Mouse (Mus musculus): ENCODE results near the gene Hist1h2bn. TPM values are rescaled to one million over a fixed set of nuclear protein-coding genes. Genes with fewer than 3 reads are reported as not detected.

The Hist1h2bn gene
- 2.5 TPM for polyA plus RNA-seq (2017; shearing (Covaris generic))

DNA sequence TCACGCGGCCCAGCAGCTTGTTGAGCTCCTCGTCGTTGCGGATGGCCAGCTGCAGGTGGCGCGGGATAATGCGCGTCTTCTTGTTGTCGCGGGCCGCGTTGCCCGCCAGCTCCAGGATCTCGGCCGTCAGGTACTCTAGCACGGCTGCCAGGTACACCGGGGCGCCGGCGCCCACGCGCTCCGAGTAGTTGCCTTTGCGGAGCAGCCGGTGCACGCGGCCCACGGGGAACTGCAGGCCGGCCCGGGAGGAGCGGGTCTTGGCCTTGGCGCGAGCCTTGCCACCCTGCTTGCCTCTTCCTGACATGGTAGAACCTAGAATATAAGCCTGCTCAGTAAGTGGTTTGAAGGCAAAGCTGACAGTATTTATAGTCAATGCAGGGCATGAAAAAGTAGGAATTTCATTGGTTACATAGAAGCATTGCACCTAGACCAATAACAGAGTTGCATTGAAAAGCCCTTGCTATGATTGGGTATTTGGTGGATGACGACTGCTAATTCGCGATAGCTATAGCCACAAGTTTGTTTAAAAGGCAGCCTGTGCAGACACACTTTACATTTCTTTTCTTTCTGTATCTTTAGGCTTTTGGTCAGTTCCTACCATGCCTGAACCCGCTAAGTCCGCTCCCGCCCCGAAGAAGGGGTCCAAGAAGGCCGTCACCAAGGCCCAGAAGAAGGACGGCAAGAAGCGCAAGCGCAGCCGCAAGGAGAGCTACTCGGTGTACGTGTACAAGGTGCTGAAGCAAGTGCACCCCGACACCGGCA, at the start of gene Hist1h2bn, which contains the start of gene Hist1h2ak:
Gene Hist1h2bn (plus strand): TSS at position 600 of the 762 bp plus-strand sequence.
Gene Hist1h2ak (minus strand): TSS at position 304 of the 762 bp plus-strand sequence.

DNA sequence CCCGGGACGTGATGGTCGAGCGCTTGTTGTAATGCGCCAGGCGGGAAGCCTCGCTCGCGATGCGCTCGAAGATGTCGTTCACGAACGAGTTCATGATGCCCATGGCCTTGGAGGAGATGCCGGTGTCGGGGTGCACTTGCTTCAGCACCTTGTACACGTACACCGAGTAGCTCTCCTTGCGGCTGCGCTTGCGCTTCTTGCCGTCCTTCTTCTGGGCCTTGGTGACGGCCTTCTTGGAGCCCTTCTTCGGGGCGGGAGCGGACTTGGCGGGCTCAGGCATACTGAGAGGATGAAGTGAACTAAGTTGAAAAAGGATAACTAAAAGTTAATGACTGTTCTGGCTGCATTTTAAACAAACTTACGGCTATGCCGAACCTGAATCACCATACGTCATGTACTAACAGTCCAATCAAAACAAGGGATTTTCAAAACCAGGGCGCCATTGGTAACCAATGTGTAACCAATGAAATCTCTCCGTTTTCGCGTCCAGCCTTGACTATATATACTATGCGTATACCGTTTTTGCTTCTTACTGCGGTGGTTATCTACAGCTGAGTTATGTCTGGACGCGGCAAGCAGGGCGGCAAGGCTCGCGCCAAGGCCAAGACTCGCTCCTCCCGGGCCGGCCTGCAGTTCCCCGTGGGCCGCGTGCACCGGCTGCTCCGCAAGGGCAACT, 37.9 kb upstream of the Hist1h2bn start, which contains the start of the genes Hist1h2bl and Hist1h2ai:
Gene Hist1h2bl (minus strand): TSS at position 280 of the 676 bp plus-strand sequence.
Gene Hist1h2ai (plus strand): TSS at position 559 of the 676 bp plus-strand sequence.

DNA sequence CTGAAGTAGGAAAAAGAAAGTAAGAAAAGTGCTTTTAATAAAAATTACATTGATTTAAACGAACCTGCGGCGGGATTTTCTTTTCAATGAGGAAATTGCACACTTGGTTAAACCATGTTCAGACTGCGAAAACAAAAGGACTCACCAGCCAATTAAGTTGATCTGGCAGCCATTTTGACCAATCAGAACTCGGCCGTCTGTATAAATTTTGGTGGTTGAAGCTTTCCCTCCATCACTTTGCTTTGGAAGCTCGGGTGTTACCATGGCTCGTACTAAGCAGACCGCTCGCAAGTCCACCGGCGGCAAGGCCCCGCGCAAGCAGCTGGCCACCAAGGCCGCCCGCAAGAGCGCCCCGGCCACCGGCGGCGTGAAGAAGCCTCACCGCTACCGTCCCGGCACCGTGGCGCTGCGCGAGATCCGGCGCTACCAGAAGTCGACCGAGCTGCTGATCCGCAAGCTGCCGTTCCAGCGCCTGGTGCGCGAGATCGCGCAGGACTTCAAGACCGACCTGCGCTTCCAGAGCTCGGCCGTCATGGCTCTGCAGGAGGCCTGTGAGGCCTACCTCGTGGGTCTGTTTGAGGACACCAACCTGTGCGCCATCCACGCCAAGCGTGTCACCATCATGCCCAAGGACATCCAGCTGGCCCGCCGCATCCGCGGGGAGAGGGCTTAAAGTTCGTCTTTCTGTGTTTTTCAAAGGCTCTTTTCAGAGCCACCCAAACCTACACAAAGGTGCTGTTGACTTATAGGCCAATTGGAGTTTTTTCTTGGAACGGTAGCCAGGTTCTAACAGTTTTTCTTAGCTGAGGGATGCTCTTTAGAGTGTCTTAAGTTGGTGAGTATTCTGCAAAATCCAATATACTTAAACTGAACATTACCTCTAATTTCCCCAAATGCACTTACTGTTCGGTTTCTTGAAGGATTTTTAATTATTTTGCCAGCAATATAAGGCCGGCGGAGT, 36.2 kb upstream of the Hist1h2bn start, which contains the start of gene Hist1h3h:
Gene Hist1h3h (plus strand): TSS at position 263 of the 961 bp plus-strand sequence.

DNA sequence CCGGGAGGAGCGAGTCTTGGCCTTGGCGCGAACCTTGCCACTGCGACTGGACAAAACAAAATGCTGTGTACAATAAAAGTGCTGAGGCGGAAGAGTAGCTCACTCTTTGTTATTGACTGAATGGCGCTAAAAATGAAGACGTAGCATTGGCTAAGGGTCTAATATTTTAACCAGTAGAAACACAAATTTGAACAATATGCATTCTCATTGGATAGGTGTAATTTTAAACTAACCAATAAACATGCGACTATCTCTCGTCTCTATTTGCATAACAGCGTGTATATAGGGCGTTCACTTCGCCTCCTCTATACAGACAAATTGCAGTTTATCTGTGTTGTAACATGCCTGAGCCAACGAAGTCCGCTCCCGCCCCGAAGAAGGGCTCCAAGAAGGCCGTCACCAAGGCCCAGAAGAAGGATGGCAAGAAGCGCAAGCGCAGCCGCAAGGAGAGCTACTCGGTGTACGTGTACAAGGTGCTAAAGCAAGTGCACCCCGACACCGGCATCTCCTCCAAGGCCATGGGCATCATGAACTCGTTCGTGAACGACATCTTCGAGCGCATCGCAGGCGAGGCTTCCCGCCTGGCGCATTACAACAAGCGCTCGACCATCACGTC, 32.1 kb upstream of the Hist1h2bn start, which contains the start of gene Hist1h2bm:
Gene Hist1h2bm (plus strand): TSS at position 288 of the 616 bp plus-strand sequence.

DNA sequence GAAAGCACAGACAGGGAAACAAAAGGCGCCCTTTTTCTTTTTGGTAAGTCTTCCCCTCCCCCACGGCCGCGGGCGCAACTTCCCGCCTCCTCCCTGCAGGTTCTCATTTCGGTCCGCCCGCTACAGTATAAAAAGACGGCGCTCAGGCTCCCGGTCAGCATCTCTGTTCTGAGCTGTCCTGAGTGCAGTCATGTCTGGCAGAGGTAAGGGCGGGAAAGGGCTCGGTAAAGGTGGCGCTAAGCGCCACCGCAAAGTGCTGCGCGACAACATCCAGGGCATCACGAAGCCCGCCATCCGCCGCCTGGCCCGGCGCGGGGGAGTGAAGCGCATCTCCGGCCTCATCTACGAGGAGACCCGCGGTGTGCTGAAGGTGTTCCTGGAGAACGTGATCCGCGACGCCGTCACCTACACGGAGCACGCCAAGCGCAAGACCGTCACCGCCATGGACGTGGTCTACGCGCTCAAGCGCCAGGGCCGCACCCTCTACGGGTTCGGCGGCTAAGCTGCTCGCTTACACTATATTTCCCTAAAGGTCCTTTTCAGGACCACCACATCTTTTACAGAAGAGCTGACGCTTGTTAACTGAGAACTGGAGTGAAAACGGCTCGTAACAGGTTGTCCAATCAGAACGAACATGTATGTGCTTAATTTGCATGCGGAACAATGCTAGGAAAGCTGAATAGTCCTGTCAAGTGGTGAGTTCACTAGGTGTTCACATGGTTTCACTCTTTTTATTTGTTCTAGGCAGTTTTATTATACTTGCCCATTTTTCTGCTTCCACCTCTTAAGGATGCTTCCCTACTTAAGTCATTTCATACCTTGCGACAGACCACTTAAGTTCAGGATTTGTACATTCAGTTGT, 18.8 kb upstream of the Hist1h2bn start, which contains the start of gene Hist1h4j:
Gene Hist1h4j (plus strand): TSS at position 159 of the 862 bp plus-strand sequence.

DNA sequence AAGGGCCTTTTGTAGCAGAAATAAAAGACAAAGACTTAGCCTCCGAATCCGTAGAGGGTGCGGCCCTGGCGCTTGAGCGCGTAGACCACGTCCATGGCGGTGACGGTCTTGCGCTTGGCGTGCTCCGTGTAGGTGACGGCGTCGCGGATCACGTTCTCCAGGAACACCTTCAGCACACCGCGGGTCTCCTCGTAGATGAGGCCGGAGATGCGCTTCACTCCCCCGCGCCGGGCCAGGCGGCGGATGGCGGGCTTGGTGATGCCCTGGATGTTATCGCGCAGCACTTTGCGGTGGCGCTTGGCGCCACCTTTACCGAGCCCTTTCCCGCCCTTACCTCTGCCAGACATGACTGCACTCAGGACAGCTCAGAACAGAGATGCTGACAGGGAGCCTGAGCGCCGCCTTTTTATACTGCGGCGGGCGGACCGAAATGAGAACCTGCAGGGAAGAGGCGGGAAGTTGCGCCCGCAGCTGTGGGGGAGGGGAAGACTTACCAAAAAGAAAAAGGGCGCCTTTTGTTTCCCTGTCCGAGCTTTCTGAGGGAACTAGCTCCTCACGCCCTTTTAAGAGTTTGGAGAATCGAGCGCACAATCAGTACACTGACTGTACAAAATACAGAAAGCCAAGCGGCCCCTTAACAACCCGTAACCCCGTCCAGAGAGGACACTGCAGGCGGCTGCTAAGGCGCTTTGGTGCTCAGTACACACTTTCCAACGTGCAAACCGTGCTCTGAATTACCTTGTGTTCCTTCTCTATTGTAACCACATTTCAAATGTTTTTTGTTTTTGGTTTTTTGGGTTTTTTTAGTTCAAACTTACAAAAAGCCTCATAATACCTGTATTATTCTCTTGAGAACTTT, 3.5 kb upstream of the Hist1h2bn start, which contains the start of gene Hist1h4k:
Gene Hist1h4k (minus strand): TSS at position 347 of the 859 bp plus-strand sequence.

DNA sequence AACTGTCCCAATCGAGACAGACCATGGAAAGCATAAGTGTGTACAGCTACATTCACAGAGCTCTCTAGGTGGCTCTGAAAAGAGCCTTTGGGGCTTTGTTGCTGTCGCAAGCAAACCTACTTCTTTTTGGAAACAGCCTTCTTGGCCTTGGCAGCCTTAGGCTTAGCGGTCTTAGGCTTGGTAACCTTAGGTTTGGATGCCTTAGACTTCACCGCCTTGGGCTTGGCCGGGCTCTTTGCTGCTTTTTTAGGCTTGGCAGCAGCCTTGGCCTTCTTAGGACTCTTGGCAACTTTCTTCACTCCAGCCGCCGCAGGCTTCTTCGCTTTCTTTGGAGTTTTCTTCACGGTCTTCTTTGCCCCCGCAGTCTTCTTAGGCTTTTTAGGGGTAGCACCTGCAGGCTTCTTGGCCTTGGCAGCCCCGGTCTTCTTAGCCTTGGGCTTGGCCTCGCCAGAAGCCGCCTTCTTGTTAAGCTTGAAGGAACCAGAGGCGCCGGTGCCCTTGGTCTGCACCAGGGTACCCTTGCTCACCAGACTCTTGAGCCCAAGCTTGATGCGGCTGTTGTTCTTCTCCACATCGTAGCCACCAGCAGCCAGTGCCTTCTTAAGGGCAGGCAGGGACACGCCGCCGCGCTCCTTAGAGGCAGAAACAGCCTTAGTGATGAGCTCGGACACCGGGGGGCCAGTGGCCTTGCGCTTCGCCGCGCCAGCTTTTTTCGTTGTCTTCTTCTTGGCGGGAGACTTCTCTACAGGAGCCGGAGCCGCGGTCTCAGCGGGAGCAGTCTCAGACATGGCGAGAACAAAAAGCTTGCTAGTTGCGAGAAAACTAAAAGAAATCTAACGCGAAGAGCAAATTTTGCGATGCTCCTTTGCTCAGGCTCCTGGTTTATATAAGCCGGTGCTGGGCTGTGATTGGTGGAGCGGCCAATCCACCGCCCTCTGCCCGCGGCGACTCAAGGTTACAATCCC, 26.1 kb downstream of the Hist1h2bn start, which contains the start of gene Hist1h1b:
Gene Hist1h1b (minus strand): TSS at position 859 of the 965 bp plus-strand sequence.

DNA sequence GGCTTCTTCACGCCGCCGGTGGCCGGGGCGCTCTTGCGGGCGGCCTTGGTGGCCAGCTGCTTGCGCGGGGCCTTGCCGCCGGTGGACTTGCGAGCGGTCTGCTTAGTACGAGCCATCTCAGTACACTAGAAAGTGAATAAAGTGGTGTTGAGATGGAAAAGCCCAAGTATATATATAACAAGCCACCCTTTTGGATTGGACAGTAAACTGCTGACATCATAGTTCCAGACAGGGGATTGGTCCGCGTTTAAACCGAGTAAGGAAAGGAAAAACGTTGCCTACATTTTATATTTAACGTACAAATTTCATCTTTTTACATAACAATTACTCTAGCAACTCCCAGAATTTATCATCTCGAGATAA, 29.3 kb downstream of the Hist1h2bn start, which contains the start of gene Hist1h3i:
Gene Hist1h3i (minus strand): TSS at position 116 of the 363 bp plus-strand sequence.

DNA sequence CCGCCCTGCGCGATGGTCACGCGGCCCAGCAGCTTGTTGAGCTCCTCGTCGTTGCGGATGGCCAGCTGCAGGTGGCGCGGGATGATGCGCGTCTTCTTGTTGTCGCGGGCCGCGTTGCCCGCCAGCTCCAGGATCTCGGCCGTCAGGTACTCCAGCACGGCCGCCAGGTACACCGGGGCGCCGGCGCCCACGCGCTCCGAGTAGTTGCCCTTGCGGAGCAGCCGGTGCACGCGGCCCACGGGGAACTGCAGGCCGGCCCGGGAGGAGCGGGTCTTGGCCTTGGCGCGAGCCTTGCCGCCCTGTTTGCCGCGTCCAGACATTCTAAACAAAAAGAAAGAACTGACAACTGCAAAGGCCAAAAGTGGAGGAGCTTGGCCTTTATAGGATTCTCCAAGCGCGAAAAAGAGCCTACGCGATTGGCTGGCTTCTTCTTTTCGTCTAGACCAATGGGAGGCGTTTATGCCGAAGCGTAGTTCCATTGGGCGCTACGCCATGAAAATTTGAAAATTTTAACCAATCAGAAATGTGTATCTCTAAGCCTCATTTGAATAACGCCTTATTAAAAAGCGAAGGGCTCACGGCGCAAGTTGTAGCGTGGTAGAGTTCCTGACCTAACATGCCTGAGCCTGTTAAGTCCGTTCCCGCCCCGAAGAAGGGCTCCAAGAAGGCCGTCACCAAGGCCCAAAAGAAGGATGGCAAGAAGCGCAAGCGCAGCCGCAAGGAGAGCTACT, 33.1 kb downstream of the Hist1h2bn start, which contains the start of the genes Hist1h2an and Hist1h2bp:
Gene Hist1h2an (minus strand): TSS at position 320 of the 731 bp plus-strand sequence.
Gene Hist1h2bp (plus strand): TSS at position 563 of the 731 bp plus-strand sequence.

Other genes with a start within 250 kb of the Hist1h2bn start
- 3.1 TPM for gene Zkscan8, start 223.0 kb upstream of the Hist1h2bn start, polyA plus RNA-seq (2017; shearing (Covaris generic))
- gene Olfr1366, start 211.3 kb upstream of the Hist1h2bn start, polyA plus RNA-seq (2017; shearing (Covaris generic)), result 0.11 TPM
- not detected for gene Olfr1535, start 194.2 kb upstream of the Hist1h2bn start, polyA plus RNA-seq (2017; shearing (Covaris generic))
- not detected for gene Olfr1364, start 172.4 kb upstream of the Hist1h2bn start, polyA plus RNA-seq (2017; shearing (Covaris generic))
- not detected for gene Olfr1362, start 140.1 kb upstream of the Hist1h2bn start, polyA plus RNA-seq (2017; shearing (Covaris generic))
- gene Olfr11, start 111.6 kb upstream of the Hist1h2bn start, polyA plus RNA-seq (2017; shearing (Covaris generic)), result not detected
- not detected for gene Olfr1361, start 90.7 kb upstream of the Hist1h2bn start, polyA plus RNA-seq (2017; shearing (Covaris generic))
- not detected for gene Olfr1360, start 76.7 kb upstream of the Hist1h2bn start, polyA plus RNA-seq (2017; shearing (Covaris generic))
- gene Olfr1359, start 56.0 kb upstream of the Hist1h2bn start, polyA plus RNA-seq (2017; shearing (Covaris generic)), result not detected
- gene Hist1h2bl, start 38.0 kb upstream of the Hist1h2bn start, polyA plus RNA-seq (2017; shearing (Covaris generic)), result not detected
- gene Hist1h2ai, start 37.7 kb upstream of the Hist1h2bn start, polyA plus RNA-seq (2017; shearing (Covaris generic)), result not detected
- 1.7 TPM for gene Hist1h3h, start 36.5 kb upstream of the Hist1h2bn start, polyA plus RNA-seq (2017; shearing (Covaris generic))
- gene Hist1h2bm, start 32.1 kb upstream of the Hist1h2bn start, polyA plus RNA-seq (2017; shearing (Covaris generic)), result not detected
- 1.1 TPM for gene Hist1h4j, start 19.1 kb upstream of the Hist1h2bn start, polyA plus RNA-seq (2017; shearing (Covaris generic))
- 10.0 TPM for gene Hist1h4k, start 3.6 kb upstream of the Hist1h2bn start, polyA plus RNA-seq (2017; shearing (Covaris generic))
- gene Hist1h2ak, start 296 bp upstream of the Hist1h2bn start, polyA plus RNA-seq (2017; shearing (Covaris generic)), result 4.1 TPM
- gene Hist1h1b, start 26.5 kb downstream of the Hist1h2bn start, polyA plus RNA-seq (2017; shearing (Covaris generic)), result 0.97 TPM
- 1.9 TPM for gene Hist1h3i, start 29.2 kb downstream of the Hist1h2bn start, polyA plus RNA-seq (2017; shearing (Covaris generic))
- gene Hist1h2an, start 33.1 kb downstream of the Hist1h2bn start, polyA plus RNA-seq (2017; shearing (Covaris generic)), result 2.3 TPM
- gene Hist1h2bp, start 33.3 kb downstream of the Hist1h2bn start, polyA plus RNA-seq (2017; shearing (Covaris generic)), result not detected
- 6.5 TPM for gene Hist1h2bq, start 56.1 kb downstream of the Hist1h2bn start, polyA plus RNA-seq (2017; shearing (Covaris generic))
- 14.0 TPM for gene Hist1h2ao, start 56.3 kb downstream of the Hist1h2bn start, polyA plus RNA-seq (2017; shearing (Covaris generic))
- 29.9 TPM for gene Hist1h4m, start 57.6 kb downstream of the Hist1h2bn start, polyA plus RNA-seq (2017; shearing (Covaris generic))
- gene Hist1h4n, start 78.1 kb downstream of the Hist1h2bn start, polyA plus RNA-seq (2017; shearing (Covaris generic)), result 31.0 TPM
- 68.0 TPM for gene Hist1h2ap, start 79.4 kb downstream of the Hist1h2bn start, polyA plus RNA-seq (2017; shearing (Covaris generic))
- gene Hist1h2br, start 79.6 kb downstream of the Hist1h2bn start, polyA plus RNA-seq (2017; shearing (Covaris generic)), result 6.1 TPM
- 0.66 TPM for gene Zfp184, start 191.0 kb downstream of the Hist1h2bn start, polyA plus RNA-seq (2017; shearing (Covaris generic))
- not detected for gene Pom121l2, start 227.1 kb downstream of the Hist1h2bn start, polyA plus RNA-seq (2017; shearing (Covaris generic))